Mouse (Mus musculus): ENCODE measurements around the gene Marf1. TPM values are rescaled to one million over a fixed set of nuclear protein-coding genes. Genes with fewer than 3 reads are reported as not detected.
"Not testable (repeated sequence)": the region's sequence is repeated elsewhere in the genome, so short reads cannot be mapped to it uniquely, and the experiment has no call there.

The Marf1 gene
- polyA plus RNA-seq, 1 experiment: 65.1 TPM

- 94% methylated on average over 1 of the region's 1 CpGs for WGBS
- Histone ChIP-seq H3K4me1 (ENCODE audit: control insufficient read depth, insufficient read depth, low read length) (no peaks in the 10 kb centered on the region), H3K27ac (ENCODE audit: insufficient read depth, low read depth, low read length) (no peak overlapping the region), H3K4me3 (ENCODE audit: insufficient read depth, low read depth, low read length) (no peak overlapping the region)
- TF ChIP-seq POLR2A (IDR thresholded peaks at IDR 0.05; ENCODE audit: insufficient read depth, low read depth, low read length): no peak
- no peak for TF ChIP-seq CTCF (IDR thresholded peaks at IDR 0.05; ENCODE audit: insufficient read depth, low read depth, low read length)
These were observed 6.6 kb upstream of the Marf1 start for GRCm38 (mm10) chr16:14169706-14170105.

- no peak overlapping the region for H3K4me3 ChIP-seq (ENCODE audit: insufficient read depth, low read depth, low read length)
- WGBS: 90% methylated on average over 4 of the region's 4 CpGs
- no peak overlapping the region for H3K27ac ChIP-seq (ENCODE audit: insufficient read depth, low read depth, low read length)
- H3K4me1 ChIP-seq (ENCODE audit: control insufficient read depth, insufficient read depth, low read length): peaks cover 10% of the 10 kb centered on the region
- no peak for TF ChIP-seq CTCF (IDR thresholded peaks at IDR 0.05; ENCODE audit: insufficient read depth, low read depth, low read length)
- TF ChIP-seq POLR2A (IDR thresholded peaks at IDR 0.05; ENCODE audit: insufficient read depth, low read depth, low read length): no peak
These were observed 3.3 kb upstream of the Marf1 start for GRCm38 (mm10) chr16:14166490-14166889.

- H3K27ac ChIP-seq (ENCODE audit: insufficient read depth, low read depth, low read length): no peak overlapping the region
- TF ChIP-seq CTCF (IDR thresholded peaks at IDR 0.05; ENCODE audit: insufficient read depth, low read depth, low read length) (no peak), POLR2A (IDR thresholded peaks at IDR 0.05; ENCODE audit: insufficient read depth, low read depth, low read length) (no peak)
- H3K4me1 ChIP-seq (ENCODE audit: control insufficient read depth, insufficient read depth, low read length): peaks cover 10% of the 10 kb centered on the region
- 10% methylated on average over 10 of the region's 10 CpGs for WGBS
- peak overlapping the region; percentile 50 for H3K4me3 ChIP-seq (ENCODE audit: insufficient read depth, low read depth, low read length)
These were observed 580 bp upstream of the Marf1 start for GRCm38 (mm10) chr16:14163731-14164130.

- no peak for TF ChIP-seq CTCF (IDR thresholded peaks at IDR 0.05; ENCODE audit: insufficient read depth, low read depth, low read length)
- no peak for TF ChIP-seq POLR2A (IDR thresholded peaks at IDR 0.05; ENCODE audit: insufficient read depth, low read depth, low read length)
- H3K4me3 ChIP-seq (ENCODE audit: insufficient read depth, low read depth, low read length): no peak overlapping the region
- peaks cover 10% of the 10 kb centered on the region for H3K4me1 ChIP-seq (ENCODE audit: control insufficient read depth, insufficient read depth, low read length)
- 64% methylated on average over 1 of the region's 1 CpGs for WGBS
- H3K27ac ChIP-seq (ENCODE audit: insufficient read depth, low read depth, low read length): no peak overlapping the region
These were observed 2.2 kb downstream of the Marf1 start for GRCm38 (mm10) chr16:14160941-14161340.

GRCm38 (mm10) chr16:14159746-14160131 lies 3.4 kb downstream of the Marf1 start:
- H3K4me3 ChIP-seq (ENCODE audit: insufficient read depth, low read depth, low read length): peak overlapping the region; percentile 97
- H3K4me1 ChIP-seq (ENCODE audit: control insufficient read depth, insufficient read depth, low read length): peaks cover 10% of the 10 kb centered on the region
- 0% methylated on average over 10 of the region's 10 CpGs for WGBS
- H3K27ac ChIP-seq (ENCODE audit: insufficient read depth, low read depth, low read length): peak overlapping the region; percentile 100
- TF ChIP-seq POLR2A (IDR thresholded peaks at IDR 0.05; ENCODE audit: insufficient read depth, low read depth, low read length) (no peak), CTCF (IDR thresholded peaks at IDR 0.05; ENCODE audit: insufficient read depth, low read depth, low read length) (peak; percentile 7; the same call in 1 of the 2 replicates)

- Histone ChIP-seq H3K4me1 (ENCODE audit: control insufficient read depth, insufficient read depth, low read length) (peaks cover 10% of the 10 kb centered on the region), H3K4me3 (ENCODE audit: insufficient read depth, low read depth, low read length) (peak overlapping the region; percentile 97), H3K27ac (ENCODE audit: insufficient read depth, low read depth, low read length) (peak overlapping the region; percentile 100)
- TF ChIP-seq CTCF (IDR thresholded peaks at IDR 0.05; ENCODE audit: insufficient read depth, low read depth, low read length) (no peak), POLR2A (IDR thresholded peaks at IDR 0.05; ENCODE audit: insufficient read depth, low read depth, low read length) (peak; percentile 99)
- WGBS: 1% methylated on average over 58 of the region's 58 CpGs
These were observed 4.0 kb downstream of the Marf1 start for GRCm38 (mm10) chr16:14158936-14159745.

GRCm38 (mm10) chr16:14158536-14158935 lies 4.6 kb downstream of the Marf1 start:
- Histone ChIP-seq H3K4me3 (ENCODE audit: insufficient read depth, low read depth, low read length) (peak overlapping the region; percentile 97), H3K4me1 (ENCODE audit: control insufficient read depth, insufficient read depth, low read length) (peaks cover 9% of the 10 kb centered on the region), H3K27ac (ENCODE audit: insufficient read depth, low read depth, low read length) (peak overlapping the region; percentile 50; the same call in 1 of the 2 replicates)
- WGBS: 6% methylated on average over 7 of the region's 7 CpGs
- TF ChIP-seq CTCF (IDR thresholded peaks at IDR 0.05; ENCODE audit: insufficient read depth, low read depth, low read length) (no peak), POLR2A (IDR thresholded peaks at IDR 0.05; ENCODE audit: insufficient read depth, low read depth, low read length) (no peak)

- no peak for TF ChIP-seq POLR2A (IDR thresholded peaks at IDR 0.05; ENCODE audit: insufficient read depth, low read depth, low read length)
- TF ChIP-seq CTCF (IDR thresholded peaks at IDR 0.05; ENCODE audit: insufficient read depth, low read depth, low read length): no peak
- Histone ChIP-seq H3K4me3 (ENCODE audit: insufficient read depth, low read depth, low read length) (no peak overlapping the region), H3K27ac (ENCODE audit: insufficient read depth, low read depth, low read length) (no peak overlapping the region), H3K4me1 (ENCODE audit: control insufficient read depth, insufficient read depth, low read length) (no peaks in the 10 kb centered on the region)
- WGBS: 86% methylated on average over 6 of the region's 6 CpGs
These were observed 6.8 kb downstream of the Marf1 start for GRCm38 (mm10) chr16:14156312-14156711.

GRCm38 (mm10) chr16:14155638-14156037 lies 7.5 kb downstream of the Marf1 start:
- H3K27ac ChIP-seq (ENCODE audit: insufficient read depth, low read depth, low read length); H3K4me1 ChIP-seq (ENCODE audit: control insufficient read depth, insufficient read depth, low read length); H3K4me3 ChIP-seq (ENCODE audit: insufficient read depth, low read depth, low read length): not testable (repeated sequence)
- 53% methylated on average over 1 of the region's 2 CpGs for WGBS
